Mouse (Mus musculus) midbrain, embryonic 11.5 days (tissue): ENCODE measurements at regions not wholly inside any gene's neighbourhood (a gene's known extent, or its start where the extent isn't known, plus 50 kb on each side); places are given as distances from the start of the nearest gene placed in this dataset.
"Not testable (repeated sequence)": the region's sequence is repeated elsewhere in the genome, so short reads cannot be mapped to it uniquely, and the experiment has no call there.

Experiments
- ATAC-seq: fragments of 200-750 bp; cut with Nextera tagmentation; 2 replicates; pipeline ENCODE4 v1.8.0; 2017; ENCODE audit warnings: moderate TSS enrichment, moderate library complexity; ENCODE audit not compliant: low FRiP score
- DNase-seq: peaks from one replicate; pipeline ENCODE4 v3.0.0; 2015; ENCODE audit warnings: low spot score; ENCODE audit errors: missing footprints
- H3K27ac ChIP-seq: fragments of 300-500 bp; sonication (generic); 2 replicates; pipeline ENCODE4 v1.5.1; 2014; ENCODE audit warnings: low read depth, low read length
- H3K27me3 ChIP-seq: fragments of 300-500 bp; sonication (generic); 2 replicates; pipeline ENCODE4 v1.6.1; 2014; ENCODE audit warnings: mild to moderate bottlenecking, low read length, moderate library complexity, mixed read lengths; ENCODE audit not compliant: control insufficient read depth, insufficient read depth
- H3K36me3 ChIP-seq: fragments of 300-500 bp; sonication (generic); 2 replicates; pipeline ENCODE4 v1.6.1; 2014; ENCODE audit warnings: mild to moderate bottlenecking, low read length, moderate library complexity, mixed read lengths; ENCODE audit not compliant: control insufficient read depth, insufficient read depth
- H3K4me1 ChIP-seq: fragments of 300-500 bp; sonication (generic); 2 replicates; pipeline ENCODE4 v1.6.1; 2014; ENCODE audit warnings: low read length; ENCODE audit not compliant: control insufficient read depth, insufficient read depth
- H3K4me2 ChIP-seq: fragments of 300-500 bp; sonication (generic); 2 replicates; pipeline ENCODE4 v1.6.1; 2014; ENCODE audit warnings: mild to moderate bottlenecking, moderate library complexity
- H3K4me3 ChIP-seq: fragments of 300-500 bp; sonication (generic); 2 replicates; pipeline ENCODE4 v1.5.1; 2014; ENCODE audit warnings: low read depth, low read length
- H3K9ac ChIP-seq: fragments of 300-500 bp; sonication (generic); 2 replicates; pipeline ENCODE4 v1.6.1; 2014; ENCODE audit warnings: low read length
- H3K9me3 ChIP-seq: fragments of 300-500 bp; sonication (generic); 2 replicates; pipeline ENCODE4 v1.6.1; 2016; ENCODE audit warnings: low read length; ENCODE audit not compliant: control insufficient read depth
- WGBS: fragments of 180-500 bp; shearing (Covaris S2); extraction: QIAGEN DNeasy Blood & Tissue Kit; methylation state at CpG from one replicate; pipeline ENCODE4 v1.1.7; 2014; 5-methylcytosine and 5-hydroxymethylcytosine counted together

DNA sequence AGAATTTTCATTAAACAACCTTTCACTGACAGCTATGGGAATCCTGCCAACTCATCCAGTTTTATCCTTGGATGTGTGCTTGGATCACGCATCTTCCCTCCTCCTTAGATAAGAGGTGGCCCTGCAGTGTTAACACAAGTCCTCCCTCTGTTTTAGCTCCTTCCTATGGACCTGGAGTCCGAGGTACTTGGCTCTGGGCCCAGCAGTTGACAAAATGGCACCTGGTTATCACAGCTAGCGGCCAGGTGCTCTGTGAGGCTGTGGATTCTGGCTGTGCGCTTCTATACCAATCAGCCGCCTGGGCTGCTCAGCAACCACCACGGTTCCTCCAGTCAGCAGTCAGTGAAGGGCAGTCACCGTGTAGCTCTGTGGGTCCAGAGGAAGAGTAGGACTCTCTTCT, 157.4 kb downstream of the Prdm2 start:
- Histone ChIP-seq H3K27ac (no peak overlapping the region), H3K4me3 (no peak overlapping the region), H3K4me2 (no peak overlapping the region), H3K27me3 (no peaks in the 10 kb centered on the region), H3K9ac (no peak overlapping the region), H3K4me1 (no peaks in the 10 kb centered on the region), H3K36me3 (no peaks in the 10 kb centered on the region), H3K9me3 (no peaks in the 10 kb centered on the region; the same call in 1 of the 2 replicates)
- ATAC-seq (no peak), DNase-seq (no peak)
- 92% methylated on average over 7 of the region's 7 CpGs for WGBS

GRCm38 (mm10) chr4:143053029-143053428, 159.8 kb downstream of the Prdm2 start:
- Histone ChIP-seq H3K4me2 (no peak overlapping the region), H3K4me1 (no peaks in the 10 kb centered on the region), H3K4me3 (no peak overlapping the region), H3K36me3 (no peaks in the 10 kb centered on the region), H3K9me3 (no peaks in the 10 kb centered on the region; the same call in 1 of the 2 replicates), H3K27me3 (no peaks in the 10 kb centered on the region), H3K9ac (no peak overlapping the region), H3K27ac (no peak overlapping the region)
- ATAC-seq (no peak), DNase-seq (no peak)
- 76% methylated on average over 5 of the region's 5 CpGs for WGBS

- Histone ChIP-seq H3K9ac (no peak overlapping the region), H3K36me3 (no peaks in the 10 kb centered on the region), H3K4me3 (no peak overlapping the region), H3K27me3 (no peaks in the 10 kb centered on the region), H3K27ac (no peak overlapping the region), H3K9me3 (no peaks in the 10 kb centered on the region; the same call in 1 of the 2 replicates), H3K4me2 (no peak overlapping the region), H3K4me1 (no peaks in the 10 kb centered on the region)
- ATAC-seq (no peak), DNase-seq (no peak)
- 76% methylated on average over 1 of the region's 1 CpGs for WGBS
Measured at GRCm38 (mm10) chr4:143051205-143051604, 161.6 kb downstream of the Prdm2 start.

DNA sequence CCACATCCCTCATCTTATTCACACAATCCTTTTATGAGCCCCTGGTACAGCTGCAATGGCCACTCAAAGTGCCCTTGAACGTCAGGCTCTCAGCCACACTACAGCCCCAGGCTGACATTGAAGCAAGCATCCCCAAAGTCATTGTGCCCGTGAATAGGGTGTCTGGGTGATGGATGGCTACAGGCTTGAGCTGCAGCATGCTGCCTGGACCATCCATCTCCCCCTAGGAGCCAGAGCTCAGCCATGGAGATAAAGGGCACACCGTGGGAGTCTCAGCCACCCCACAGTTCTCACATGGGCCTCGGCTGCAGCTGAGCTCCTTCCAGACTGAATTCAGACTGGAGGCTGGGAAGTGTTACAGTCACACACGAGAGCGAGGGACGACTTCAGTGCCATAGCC, 167.6 kb downstream of the Prdm2 start:
- H3K9me3 ChIP-seq: no peaks in the 10 kb centered on the region
- no peaks in the 10 kb centered on the region for H3K36me3 ChIP-seq
- 60% methylated on average over 7 of the region's 7 CpGs for WGBS
- H3K9ac ChIP-seq: no peak overlapping the region
- no peaks in the 10 kb centered on the region for H3K4me1 ChIP-seq
- no peak overlapping the region for H3K27ac ChIP-seq
- H3K4me2 ChIP-seq: no peak overlapping the region
- ATAC-seq (no peak), DNase-seq (no peak)
- no peak overlapping the region for H3K4me3 ChIP-seq
- no peaks in the 10 kb centered on the region for H3K27me3 ChIP-seq

GRCm38 (mm10) chr4:143042806-143043205, 170.0 kb downstream of the Prdm2 start:
- no peak overlapping the region for H3K4me2 ChIP-seq
- no peaks in the 10 kb centered on the region for H3K36me3 ChIP-seq
- H3K9ac ChIP-seq: no peak overlapping the region
- no peak overlapping the region for H3K27ac ChIP-seq
- no peaks in the 10 kb centered on the region for H3K27me3 ChIP-seq
- ATAC-seq (no peak), DNase-seq (no peak)
- H3K9me3 ChIP-seq: no peaks in the 10 kb centered on the region
- no peak overlapping the region for H3K4me3 ChIP-seq
- no peaks in the 10 kb centered on the region for H3K4me1 ChIP-seq
- 46% methylated on average over 6 of the region's 6 CpGs for WGBS

- Histone ChIP-seq H3K4me1 (no peaks in the 10 kb centered on the region), H3K36me3 (no peaks in the 10 kb centered on the region), H3K9me3 (no peaks in the 10 kb centered on the region), H3K27ac (no peak overlapping the region), H3K4me3 (no peak overlapping the region), H3K9ac (no peak overlapping the region), H3K4me2 (no peak overlapping the region), H3K27me3 (no peaks in the 10 kb centered on the region)
- 90% methylated on average over 9 of the region's 9 CpGs for WGBS
- DNase-seq: no peak
- no peak for ATAC-seq
Measured at GRCm38 (mm10) chr4:143038626-143039025, 174.2 kb downstream of the Prdm2 start.

GRCm38 (mm10) chr4:143036704-143037103, 176.1 kb downstream of the Prdm2 start:
- Histone ChIP-seq H3K4me2 (no peak overlapping the region), H3K9ac (no peak overlapping the region), H3K9me3 (no peaks in the 10 kb centered on the region), H3K4me1 (no peaks in the 10 kb centered on the region), H3K36me3 (no peaks in the 10 kb centered on the region), H3K4me3 (no peak overlapping the region), H3K27me3 (no peaks in the 10 kb centered on the region), H3K27ac (no peak overlapping the region)
- DNase-seq (peak; percentile 60), ATAC-seq (no peak)
- WGBS: 65% methylated on average over 4 of the region's 4 CpGs

DNA sequence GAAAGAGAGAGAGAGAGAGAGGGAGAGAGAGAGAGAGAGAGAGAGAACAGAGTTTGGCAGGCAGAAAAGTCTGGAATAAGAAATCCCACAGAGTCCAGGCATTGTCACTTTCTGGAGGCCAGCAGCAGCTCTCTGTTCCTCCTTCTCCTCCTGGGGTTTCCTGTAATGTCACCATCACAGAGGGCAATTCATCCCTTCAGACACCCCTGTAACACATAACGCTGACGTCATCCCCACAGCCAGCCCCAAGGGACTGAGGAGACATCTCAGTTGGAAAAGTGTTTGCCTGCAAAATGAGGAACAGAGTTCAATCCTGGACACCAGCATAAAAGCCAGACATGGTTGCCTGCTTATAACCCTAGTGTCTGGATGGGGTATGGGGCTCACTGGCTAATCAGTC, 177.7 kb downstream of the Prdm2 start:
- ATAC-seq, H3K27ac ChIP-seq: not testable (repeated sequence)

DNA sequence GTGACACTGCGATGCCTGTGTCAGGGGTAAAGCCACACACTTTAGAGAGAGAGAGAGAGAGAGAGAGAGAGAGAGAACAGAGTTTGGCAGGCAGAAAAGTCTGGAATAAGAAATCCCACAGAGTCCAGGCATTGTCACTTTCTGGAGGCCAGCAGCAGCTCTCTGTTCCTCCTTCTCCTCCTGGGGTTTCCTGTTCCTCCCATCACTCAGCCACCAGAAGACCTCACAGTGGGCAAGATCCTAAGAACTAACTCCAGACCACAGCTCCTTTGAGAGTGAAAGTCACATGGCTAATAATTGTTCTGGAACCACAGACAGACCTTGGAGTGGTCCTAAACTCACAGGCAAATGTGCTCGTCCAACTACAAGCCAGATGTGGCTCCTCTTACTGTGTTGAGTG, 178.5 kb downstream of the Prdm2 start:
- H3K9ac ChIP-seq, H3K9me3 ChIP-seq, H3K27ac ChIP-seq, ATAC-seq, H3K4me2 ChIP-seq, H3K4me3 ChIP-seq, H3K36me3 ChIP-seq, H3K4me1 ChIP-seq, DNase-seq, H3K27me3 ChIP-seq: not testable (repeated sequence)
- 87% methylated on average over 2 of the region's 2 CpGs for WGBS

More for the DNA sequence above, 177.7 kb downstream of the Prdm2 start:
- H3K36me3 ChIP-seq, H3K4me1 ChIP-seq, H3K27me3 ChIP-seq, H3K9me3 ChIP-seq, H3K9ac ChIP-seq, DNase-seq, H3K4me2 ChIP-seq, H3K4me3 ChIP-seq: not testable (repeated sequence)
- WGBS: 79% methylated on average over 2 of the region's 2 CpGs

DNA sequence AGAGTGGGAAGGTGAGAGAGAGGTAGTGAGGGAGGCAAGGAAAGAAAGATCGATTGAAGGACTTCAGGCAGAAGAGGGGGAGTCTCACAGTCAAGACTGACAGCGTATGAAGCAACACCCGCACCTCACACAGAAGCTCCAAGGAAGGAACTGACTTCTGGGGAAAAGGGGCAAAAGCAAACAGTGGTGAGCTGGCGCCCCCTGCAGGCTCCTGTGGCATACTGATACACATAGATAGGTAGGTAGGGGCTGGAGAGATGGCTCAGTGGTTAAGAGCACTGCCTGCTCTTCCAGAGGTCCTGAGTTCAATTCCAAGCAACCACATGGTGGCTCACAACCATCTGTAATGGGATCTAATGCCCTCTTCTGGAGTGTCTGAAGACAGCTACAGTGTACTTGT, 183.0 kb downstream of the Prdm2 start:
- ATAC-seq: not testable (repeated sequence)
- 64% methylated on average over 4 of the region's 4 CpGs for WGBS

More for the DNA sequence above, 183.0 kb downstream of the Prdm2 start:
- H3K27ac ChIP-seq, H3K27me3 ChIP-seq, H3K4me1 ChIP-seq, H3K4me3 ChIP-seq, H3K9ac ChIP-seq, H3K4me2 ChIP-seq, H3K9me3 ChIP-seq, H3K36me3 ChIP-seq: not testable (repeated sequence)
- peak; percentile 33 for DNase-seq
